Mouse (Mus musculus): Measurements from ENCODE around the gene Ptprj. TPM values are rescaled to one million over a fixed set of nuclear protein-coding genes. Genes with fewer than 3 reads are reported as not detected.

Gene Ptprj
- 2.5 and 2.9 TPM in 2 replicates for polyA plus RNA-seq (2014; fragmentation: Nextera tagmentation; extraction: Ambion mirVana)

DNA sequence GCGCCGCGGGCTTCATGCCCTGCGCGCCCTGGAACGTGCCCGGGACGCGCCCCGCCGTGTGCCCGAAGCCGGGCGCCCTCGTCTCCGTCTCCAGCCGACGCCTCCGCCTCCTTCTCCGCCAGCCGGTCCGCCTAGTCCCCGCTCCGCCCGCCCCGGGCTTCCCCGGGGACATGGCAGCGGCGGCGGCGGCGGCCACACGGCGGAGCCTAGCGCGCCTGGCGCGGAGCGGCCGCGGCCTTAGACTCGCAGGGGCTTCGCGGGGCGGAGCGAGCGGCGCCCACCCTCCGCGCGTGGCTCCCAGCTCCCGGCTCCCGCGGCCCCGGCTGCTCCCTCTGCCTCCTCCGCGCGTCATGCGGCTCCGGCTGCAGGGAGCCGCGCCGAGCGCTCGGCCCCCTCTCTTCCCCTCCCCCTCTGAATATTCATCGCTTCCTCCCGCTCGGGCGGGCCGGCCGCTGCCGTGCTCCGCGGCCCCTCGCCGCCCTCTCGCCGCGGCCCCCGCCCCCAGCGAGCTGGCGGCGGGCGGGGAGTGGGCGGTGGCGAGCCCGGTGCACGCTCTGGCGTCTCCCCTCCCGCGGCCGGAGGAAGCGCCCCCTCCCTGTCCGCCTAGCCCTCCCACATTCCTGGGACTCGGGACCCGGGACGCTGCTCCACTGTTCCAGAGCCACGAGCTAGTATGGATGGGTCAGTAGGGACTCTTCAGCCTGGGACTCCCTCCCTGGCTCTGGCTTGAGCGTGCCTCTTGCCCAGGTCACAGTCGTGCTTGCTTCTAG lies at the start of gene Ptprj:
Ptprj (minus strand) TSS at position 412 of the 770 bp plus-strand sequence.
- Histone ChIP-seq H3K4me1 (replicated peaks; ENCODE audit: control insufficient read depth, insufficient read depth, low read length) (peaks cover 6% of the 10 kb centered on the region; the same call in 1 of the 2 replicates), H3K36me3 (ENCODE audit: control insufficient read depth, insufficient read depth, low read length) (no peaks in the 10 kb centered on the region), H3K4me2 (ENCODE audit: low read depth, low read length, severe bottlenecking) (peak within 1 kb of the TSS; percentile 94), H3K9ac (ENCODE audit: low read length) (peak within 1 kb of the TSS; percentile 85), H3K27ac (ENCODE audit: low read depth, low read length) (peak within 1 kb of the TSS; percentile 37), H3K27me3 (ENCODE audit: control insufficient read depth, insufficient read depth, low read length) (peaks cover 2% of the 10 kb centered on the region; the same call in 1 of the 2 replicates), H3K9me3 (ENCODE audit: control insufficient read depth, low read length) (no peaks in the 10 kb centered on the region), H3K4me3 (ENCODE audit: low read depth, low read length) (peak within 1 kb of the TSS; percentile 69)
- peak; percentile 83 for ATAC-seq (replicated peaks; ENCODE audit: low FRiP score)
- under 1% methylated on average over 89 of the region's 100 CpGs for WGBS
- peak; percentile 82 for DNase-seq (ENCODE audit: low spot score)

DNA sequence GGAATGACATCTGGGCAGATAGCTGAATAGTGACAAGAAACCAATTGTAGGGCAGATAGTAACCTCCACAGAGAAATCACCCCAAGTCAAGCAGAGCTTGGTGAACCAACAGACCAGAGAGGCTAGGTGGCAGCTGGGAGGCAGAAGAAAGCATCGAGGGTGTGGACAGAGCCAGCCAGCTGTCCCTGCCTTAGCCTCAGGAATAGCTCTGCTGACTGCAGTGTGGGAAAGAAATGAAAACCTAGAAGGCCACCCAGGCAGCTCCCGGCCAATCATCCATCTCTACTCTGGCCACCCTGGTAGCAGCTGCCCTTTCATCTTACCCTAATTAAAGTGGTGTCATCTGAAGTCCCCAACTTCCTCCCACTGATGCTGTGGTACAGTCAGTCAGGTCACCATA lies 49.1 kb upstream of the Ptprj start:
- Histone ChIP-seq H3K36me3 (ENCODE audit: control insufficient read depth, insufficient read depth, low read length) (no peaks in the 10 kb centered on the region), H3K27me3 (ENCODE audit: control insufficient read depth, insufficient read depth, low read length) (no peaks in the 10 kb centered on the region), H3K4me1 (replicated peaks; ENCODE audit: control insufficient read depth, insufficient read depth, low read length) (no peaks in the 10 kb centered on the region), H3K27ac (ENCODE audit: low read depth, low read length) (no peak overlapping the region), H3K4me2 (ENCODE audit: low read depth, low read length, severe bottlenecking) (no peak overlapping the region), H3K9me3 (ENCODE audit: control insufficient read depth, low read length) (no peaks in the 10 kb centered on the region), H3K4me3 (ENCODE audit: low read depth, low read length) (no peak overlapping the region), H3K9ac (ENCODE audit: low read length) (no peak overlapping the region)
- ATAC-seq (replicated peaks; ENCODE audit: low FRiP score) (no peak), DNase-seq (ENCODE audit: low spot score) (no peak)
- 71% methylated on average over 2 of the region's 2 CpGs for WGBS

DNA sequence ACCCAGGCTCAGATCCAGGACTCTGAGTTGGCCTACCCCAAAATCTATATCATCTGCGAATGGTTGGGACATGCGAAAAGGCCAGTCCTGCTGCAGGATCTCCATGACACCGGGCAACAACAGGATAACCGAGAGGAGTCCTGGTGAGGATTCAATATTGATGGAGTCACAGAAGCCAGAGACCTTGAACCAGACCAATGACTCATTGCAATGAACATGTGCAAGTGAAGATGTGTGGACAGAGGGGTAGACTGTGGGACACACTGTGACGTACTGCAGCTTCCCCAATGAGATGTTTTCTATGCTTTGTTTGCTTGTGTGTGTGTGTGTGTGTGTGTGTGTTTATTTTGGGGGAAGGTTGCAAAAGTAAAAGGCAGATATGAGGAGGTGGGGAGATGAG lies 47.8 kb upstream of the Ptprj start:
- Histone ChIP-seq H3K9ac (ENCODE audit: low read length) (no peak overlapping the region), H3K4me2 (ENCODE audit: low read depth, low read length, severe bottlenecking) (no peak overlapping the region), H3K9me3 (ENCODE audit: control insufficient read depth, low read length) (no peaks in the 10 kb centered on the region), H3K27me3 (ENCODE audit: control insufficient read depth, insufficient read depth, low read length) (no peaks in the 10 kb centered on the region), H3K27ac (ENCODE audit: low read depth, low read length) (no peak overlapping the region), H3K36me3 (ENCODE audit: control insufficient read depth, insufficient read depth, low read length) (no peaks in the 10 kb centered on the region), H3K4me3 (ENCODE audit: low read depth, low read length) (no peak overlapping the region), H3K4me1 (replicated peaks; ENCODE audit: control insufficient read depth, insufficient read depth, low read length) (no peaks in the 10 kb centered on the region)
- WGBS: 86% methylated on average over 5 of the region's 5 CpGs
- DNase-seq (ENCODE audit: low spot score) (no peak), ATAC-seq (replicated peaks; ENCODE audit: low FRiP score) (no peak)

DNA sequence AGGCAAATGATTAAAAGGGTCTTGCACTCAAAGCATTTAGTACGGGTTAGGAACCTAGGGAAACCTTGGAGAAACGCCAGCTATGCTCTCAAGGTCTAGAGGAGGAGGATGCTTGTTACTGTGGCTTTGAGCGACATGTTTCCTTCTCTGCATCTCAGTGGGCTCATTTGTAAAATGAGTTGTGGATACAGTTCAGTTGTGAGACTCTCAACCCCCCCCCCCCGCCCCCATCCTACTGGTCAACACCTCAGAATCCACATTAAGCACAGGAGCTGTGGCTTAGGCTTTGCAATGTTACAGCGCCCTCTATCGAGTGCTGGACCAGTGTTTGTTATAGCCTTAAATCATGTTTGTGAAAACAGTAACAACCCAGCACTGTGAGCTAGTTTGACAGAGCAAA lies 44.5 kb upstream of the Ptprj start:
- H3K36me3 ChIP-seq (ENCODE audit: control insufficient read depth, insufficient read depth, low read length): no peaks in the 10 kb centered on the region
- no peak overlapping the region for H3K4me3 ChIP-seq (ENCODE audit: low read depth, low read length)
- DNase-seq (ENCODE audit: low spot score) (peak; percentile 72), ATAC-seq (replicated peaks; ENCODE audit: low FRiP score) (peak; percentile 64; the same call in 1 of the 2 replicates)
- 16% methylated on average over 6 of the region's 6 CpGs for WGBS
- no peaks in the 10 kb centered on the region for H3K4me1 ChIP-seq (replicated peaks; ENCODE audit: control insufficient read depth, insufficient read depth, low read length)
- no peaks in the 10 kb centered on the region for H3K27me3 ChIP-seq (ENCODE audit: control insufficient read depth, insufficient read depth, low read length)
- H3K4me2 ChIP-seq (ENCODE audit: low read depth, low read length, severe bottlenecking): no peak overlapping the region
- H3K9me3 ChIP-seq (ENCODE audit: control insufficient read depth, low read length): no peaks in the 10 kb centered on the region
- no peak overlapping the region for H3K9ac ChIP-seq (ENCODE audit: low read length)
- H3K27ac ChIP-seq (ENCODE audit: low read depth, low read length): no peak overlapping the region

DNA sequence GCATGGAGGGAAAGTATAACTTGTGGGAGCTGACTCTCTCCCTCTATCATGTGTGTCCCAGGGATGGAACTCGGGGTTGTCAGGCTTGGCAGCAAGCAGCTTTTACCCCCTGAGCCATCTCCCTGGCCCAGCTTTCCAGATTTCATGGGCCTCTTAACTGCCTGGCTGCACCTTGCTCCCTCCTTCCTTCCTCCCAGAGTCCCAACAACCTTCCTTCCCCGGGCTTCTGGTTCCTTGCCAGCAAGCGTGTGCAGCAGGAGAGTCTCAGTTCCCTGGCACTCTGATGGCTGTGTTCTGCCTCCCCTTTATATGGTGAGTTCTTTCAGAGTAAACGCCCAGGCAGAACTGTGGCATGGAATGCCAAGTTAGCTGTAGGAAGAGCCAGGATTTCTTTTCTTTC lies 43.9 kb upstream of the Ptprj start:
- Histone ChIP-seq H3K27ac (ENCODE audit: low read depth, low read length) (no peak overlapping the region), H3K27me3 (ENCODE audit: control insufficient read depth, insufficient read depth, low read length) (no peaks in the 10 kb centered on the region), H3K4me3 (ENCODE audit: low read depth, low read length) (no peak overlapping the region), H3K4me2 (ENCODE audit: low read depth, low read length, severe bottlenecking) (no peak overlapping the region), H3K36me3 (ENCODE audit: control insufficient read depth, insufficient read depth, low read length) (no peaks in the 10 kb centered on the region), H3K4me1 (replicated peaks; ENCODE audit: control insufficient read depth, insufficient read depth, low read length) (no peaks in the 10 kb centered on the region), H3K9ac (ENCODE audit: low read length) (no peak overlapping the region), H3K9me3 (ENCODE audit: control insufficient read depth, low read length) (no peaks in the 10 kb centered on the region)
- DNase-seq (ENCODE audit: low spot score) (no peak), ATAC-seq (replicated peaks; ENCODE audit: low FRiP score) (no peak)
- WGBS: 50% methylated on average over 4 of the region's 4 CpGs

DNA sequence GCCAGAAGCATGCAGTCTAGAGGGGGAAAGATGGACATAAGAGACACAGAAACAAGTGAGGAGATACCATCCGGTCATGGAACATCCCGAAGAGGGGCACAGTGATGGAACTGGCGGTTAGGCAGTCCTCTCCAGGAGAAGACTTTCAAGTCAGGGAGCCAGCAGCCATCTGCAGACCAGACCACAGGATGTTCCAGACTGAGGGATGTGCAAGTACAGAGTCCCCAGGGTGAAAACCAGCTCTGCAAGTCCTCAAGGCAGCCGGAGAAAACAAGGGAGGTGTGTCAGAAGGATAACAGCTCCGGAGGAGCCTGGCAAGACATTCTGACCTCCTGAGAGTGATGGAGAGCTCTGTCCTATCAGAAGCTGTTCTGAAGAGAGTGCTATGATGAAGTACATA lies 40.4 kb upstream of the Ptprj start:
- Histone ChIP-seq H3K4me2 (ENCODE audit: low read depth, low read length, severe bottlenecking) (no peak overlapping the region), H3K9ac (ENCODE audit: low read length) (no peak overlapping the region), H3K27me3 (ENCODE audit: control insufficient read depth, insufficient read depth, low read length) (no peaks in the 10 kb centered on the region), H3K4me1 (replicated peaks; ENCODE audit: control insufficient read depth, insufficient read depth, low read length) (no peaks in the 10 kb centered on the region), H3K36me3 (ENCODE audit: control insufficient read depth, insufficient read depth, low read length) (no peaks in the 10 kb centered on the region), H3K27ac (ENCODE audit: low read depth, low read length) (no peak overlapping the region), H3K4me3 (ENCODE audit: low read depth, low read length) (no peak overlapping the region), H3K9me3 (ENCODE audit: control insufficient read depth, low read length) (no peaks in the 10 kb centered on the region)
- DNase-seq (ENCODE audit: low spot score) (no peak), ATAC-seq (replicated peaks; ENCODE audit: low FRiP score) (no peak)
- 89% methylated on average over 5 of the region's 5 CpGs for WGBS

DNA sequence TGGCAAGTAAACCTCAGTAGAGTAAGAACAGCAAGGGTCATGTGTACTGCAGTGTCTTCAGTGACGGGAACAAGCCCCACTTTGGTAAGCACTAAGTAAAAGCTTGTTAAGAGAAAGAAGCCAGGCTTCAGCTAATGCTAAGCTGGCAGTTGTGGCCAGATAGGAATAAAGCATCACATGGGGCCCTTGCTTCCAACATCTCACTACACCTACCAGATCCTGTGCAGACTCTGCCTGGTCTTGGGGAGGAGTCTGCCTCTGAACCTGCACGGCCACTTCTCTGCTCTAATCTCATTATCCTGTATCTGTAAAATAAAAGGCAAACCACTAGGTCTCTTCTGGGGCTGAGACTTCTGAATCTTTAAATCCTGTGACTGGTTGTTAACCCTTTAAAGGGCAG lies 39.2 kb upstream of the Ptprj start:
- Histone ChIP-seq H3K9ac (ENCODE audit: low read length) (no peak overlapping the region), H3K4me2 (ENCODE audit: low read depth, low read length, severe bottlenecking) (no peak overlapping the region), H3K27me3 (ENCODE audit: control insufficient read depth, insufficient read depth, low read length) (no peaks in the 10 kb centered on the region), H3K9me3 (ENCODE audit: control insufficient read depth, low read length) (no peaks in the 10 kb centered on the region), H3K36me3 (ENCODE audit: control insufficient read depth, insufficient read depth, low read length) (no peaks in the 10 kb centered on the region), H3K4me1 (replicated peaks; ENCODE audit: control insufficient read depth, insufficient read depth, low read length) (no peaks in the 10 kb centered on the region), H3K27ac (ENCODE audit: low read depth, low read length) (no peak overlapping the region), H3K4me3 (ENCODE audit: low read depth, low read length) (no peak overlapping the region)
- 21% methylated on average over 2 of the region's 2 CpGs for WGBS
- no peak for ATAC-seq (replicated peaks; ENCODE audit: low FRiP score)
- no peak for DNase-seq (ENCODE audit: low spot score)

DNA sequence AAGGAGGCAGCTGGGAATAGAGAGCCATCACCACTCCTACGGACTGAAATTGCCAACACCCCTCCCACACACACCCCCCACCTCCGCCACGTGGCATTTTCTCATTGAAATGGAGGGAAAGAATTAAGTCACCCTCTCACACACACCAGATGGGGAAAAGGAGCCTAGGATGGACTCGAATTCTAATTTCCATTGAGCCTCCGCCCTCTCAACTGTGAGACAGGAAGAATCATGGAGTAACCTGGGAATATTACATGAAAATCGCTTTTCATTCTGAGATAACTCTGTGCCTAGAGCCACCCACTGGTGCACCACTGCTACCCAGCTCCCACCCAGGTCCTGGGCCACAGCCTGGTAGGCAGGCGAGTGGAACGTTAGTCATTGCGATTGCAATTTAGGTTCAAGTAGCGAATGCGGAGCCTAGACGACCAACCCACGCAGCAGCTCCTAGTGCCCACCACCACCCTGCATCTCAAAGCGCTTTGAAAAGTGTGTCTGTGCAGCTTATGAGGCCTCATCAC lies 34.3 kb upstream of the Ptprj start:
- ATAC-seq (replicated peaks; ENCODE audit: low FRiP score) (no peak), DNase-seq (ENCODE audit: low spot score) (no peak)
- Histone ChIP-seq H3K36me3 (ENCODE audit: control insufficient read depth, insufficient read depth, low read length) (no peaks in the 10 kb centered on the region), H3K9me3 (ENCODE audit: control insufficient read depth, low read length) (no peaks in the 10 kb centered on the region), H3K4me1 (replicated peaks; ENCODE audit: control insufficient read depth, insufficient read depth, low read length) (no peaks in the 10 kb centered on the region), H3K4me2 (ENCODE audit: low read depth, low read length, severe bottlenecking) (no peak overlapping the region), H3K27ac (ENCODE audit: low read depth, low read length) (no peak overlapping the region), H3K27me3 (ENCODE audit: control insufficient read depth, insufficient read depth, low read length) (no peaks in the 10 kb centered on the region), H3K9ac (ENCODE audit: low read length) (no peak overlapping the region), H3K4me3 (ENCODE audit: low read depth, low read length) (no peak overlapping the region)
- 91% methylated on average over 14 of the region's 14 CpGs for WGBS

DNA sequence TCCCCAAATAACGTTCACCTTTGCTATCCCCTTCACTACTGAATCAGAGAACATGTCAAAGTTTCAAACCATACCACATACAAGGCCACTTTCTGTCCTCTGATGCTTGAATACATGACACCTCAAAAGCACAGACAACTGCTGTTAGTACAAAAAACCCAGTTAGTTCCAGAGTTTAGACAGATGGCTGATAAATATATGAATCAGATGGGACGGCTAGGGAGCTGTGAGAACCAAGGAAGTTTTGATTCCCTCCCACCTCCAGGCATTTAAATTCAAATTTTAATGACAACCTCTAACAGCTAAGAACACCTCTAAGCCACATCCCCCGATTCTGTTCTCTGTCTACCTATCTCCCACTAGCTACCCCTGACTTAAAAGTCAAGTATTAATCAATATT lies 33.1 kb upstream of the Ptprj start:
- no peak overlapping the region for H3K4me2 ChIP-seq (ENCODE audit: low read depth, low read length, severe bottlenecking)
- 80% methylated on average over 3 of the region's 3 CpGs for WGBS
- H3K36me3 ChIP-seq (ENCODE audit: control insufficient read depth, insufficient read depth, low read length): no peaks in the 10 kb centered on the region
- ATAC-seq (replicated peaks; ENCODE audit: low FRiP score) (no peak), DNase-seq (ENCODE audit: low spot score) (no peak)
- no peak overlapping the region for H3K4me3 ChIP-seq (ENCODE audit: low read depth, low read length)
- H3K4me1 ChIP-seq (replicated peaks; ENCODE audit: control insufficient read depth, insufficient read depth, low read length): no peaks in the 10 kb centered on the region
- H3K27ac ChIP-seq (ENCODE audit: low read depth, low read length): no peak overlapping the region
- H3K27me3 ChIP-seq (ENCODE audit: control insufficient read depth, insufficient read depth, low read length): no peaks in the 10 kb centered on the region
- H3K9me3 ChIP-seq (ENCODE audit: control insufficient read depth, low read length): no peaks in the 10 kb centered on the region
- no peak overlapping the region for H3K9ac ChIP-seq (ENCODE audit: low read length)

Measured in forebrain, embryonic 11.5 days (tissue).